Mouse (Mus musculus) urinary bladder, postnatal 10 days (tissue): ENCODE results near the gene Pes1.
"Not testable (repeated sequence)": the region's sequence is repeated elsewhere in the genome, so short reads cannot be mapped to it uniquely, and the experiment has no call there.

Experiments used
- DNase-seq: peaks from one replicate; pipeline ENCODE4 v3.0.0; 2022; ENCODE audit warnings: low spot score

Pes1 gene

GRCm38 (mm10) chr11:4012616-4013015 lies 48.8 kb downstream of the Pes1 start:
- DNase-seq = no peak

DNA sequence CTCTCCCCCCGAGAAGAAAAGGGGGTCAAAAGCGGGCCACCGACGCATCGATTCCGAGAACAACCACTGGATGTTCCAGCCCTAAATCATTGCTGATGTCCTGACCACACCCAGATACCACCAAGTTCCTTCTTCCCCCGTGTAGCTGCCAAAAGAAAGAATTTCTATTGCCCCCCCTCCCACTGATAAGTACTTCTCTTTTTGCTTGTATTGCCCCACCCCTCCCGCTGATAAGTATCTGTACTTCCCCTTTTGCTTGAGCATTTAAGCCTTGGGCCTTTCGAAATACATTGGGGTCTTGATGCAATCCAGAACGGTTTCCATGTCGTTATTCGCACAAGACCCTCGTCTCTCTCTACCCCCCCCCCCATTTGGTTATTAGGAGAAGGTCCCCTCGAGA lies 52.0 kb downstream of the Pes1 start:
- not testable (repeated sequence) for DNase-seq

GRCm38 (mm10) chr11:4022111-4022510 lies 58.3 kb downstream of the Pes1 start:
- DNase-seq = not testable (repeated sequence)

- DNase-seq = no peak
Observed at GRCm38 (mm10) chr11:4023321-4023720, 59.5 kb downstream of the Pes1 start.

DNA sequence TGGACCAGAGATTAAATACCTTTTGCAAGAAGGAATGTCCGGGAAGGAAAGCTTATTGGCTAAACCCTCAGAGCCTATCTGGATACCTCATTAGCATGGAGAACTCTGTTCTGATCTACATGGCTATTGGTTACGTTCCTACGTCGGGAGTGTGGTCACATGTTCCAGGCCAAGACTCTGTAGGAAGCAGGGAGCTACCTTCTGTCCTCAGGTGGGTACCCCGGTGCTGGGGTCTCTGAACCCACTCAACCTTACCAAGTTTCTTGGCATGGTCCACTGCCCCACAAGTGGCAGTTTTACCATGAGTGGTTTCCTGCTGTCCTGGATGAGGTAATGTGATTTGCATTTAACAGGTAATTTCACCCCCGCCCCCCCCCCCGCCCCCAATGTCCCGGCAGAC lies 63.3 kb downstream of the Pes1 start:
- DNase-seq = no peak

DNA sequence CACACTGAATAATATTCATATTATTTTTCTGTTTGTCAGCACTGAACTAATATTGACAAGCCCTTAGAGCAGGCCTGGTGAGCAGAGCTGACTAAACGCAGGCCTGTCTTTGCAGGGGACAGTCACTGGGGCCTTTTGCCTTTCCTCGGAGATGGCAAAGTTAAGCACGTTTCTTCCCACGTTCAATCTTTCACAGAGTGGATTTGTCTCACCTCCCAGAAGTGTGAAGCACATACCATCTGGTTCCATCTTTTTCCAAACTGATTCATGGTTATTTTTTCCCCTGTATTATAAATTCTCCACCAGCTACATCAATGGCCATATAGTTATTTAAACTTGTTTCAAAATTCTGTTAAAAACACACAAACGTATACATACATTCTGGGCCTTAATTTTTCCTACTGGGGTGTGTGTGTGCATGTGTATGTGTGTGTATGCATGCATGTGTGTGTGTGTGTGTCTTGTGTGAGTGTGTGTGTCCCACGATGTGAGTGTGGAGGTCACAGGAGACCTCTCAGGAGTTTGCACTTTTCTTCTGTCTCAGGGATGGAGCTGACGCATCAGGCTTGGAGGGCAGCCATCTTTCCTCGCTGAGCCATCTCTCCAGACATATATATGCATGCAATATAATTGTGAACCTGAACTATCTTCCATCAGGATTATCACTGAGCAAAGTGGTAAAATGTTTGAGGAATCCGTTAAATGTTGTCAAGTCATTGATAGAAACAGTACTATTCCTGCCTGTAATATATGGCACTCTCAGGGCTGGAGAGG lies 64.0 kb downstream of the Pes1 start:
- DNase-seq = no peak

DNA sequence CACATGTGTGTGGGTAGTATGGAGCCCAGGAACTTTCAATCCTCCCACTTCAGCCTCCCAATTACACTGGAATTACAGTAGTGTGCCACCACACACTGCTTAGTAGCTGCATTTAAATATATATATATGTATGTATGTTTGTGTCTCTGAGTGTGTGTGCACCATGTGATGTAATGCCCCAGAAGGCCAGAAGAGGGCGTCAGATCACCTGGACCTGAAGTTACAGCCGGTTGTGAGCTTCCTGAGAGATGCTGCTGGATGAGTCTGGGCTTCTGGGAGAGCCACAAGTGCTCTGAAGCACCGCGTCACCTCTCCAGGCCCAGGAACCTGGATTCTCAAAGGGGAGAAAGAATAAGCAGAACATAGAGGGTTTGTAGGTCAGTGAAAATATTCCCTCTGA lies 65.6 kb downstream of the Pes1 start:
- DNase-seq = no peak
